Mouse (Mus musculus): Measurements from ENCODE around the gene Inhbe. TPM values are rescaled to one million over a fixed set of nuclear protein-coding genes. Genes with fewer than 3 reads are reported as not detected.

Inhbe gene
- total RNA-seq (2015) (not detected in 2 replicates), total RNA-seq (2017) (0.04 TPM in 1 of 2 replicates, not detected in the other)

- no peak; the same call in 1 of the 2 replicates for ATAC-seq (ENCODE audit: poor library complexity, severe bottlenecking)
Observed at GRCm38 (mm10) chr10:127353909-127354895, at the start of gene Inhbe. TSS of gene Inhbe (minus strand) at chr10:127354411.

- no peak for ATAC-seq (ENCODE audit: poor library complexity, severe bottlenecking)
Observed at GRCm38 (mm10) chr10:127391774-127392173, 37.6 kb upstream of the Inhbe start.

GRCm38 (mm10) chr10:127381743-127382134 lies 27.5 kb upstream of the Inhbe start:
- no peak for ATAC-seq (ENCODE audit: poor library complexity, severe bottlenecking)

GRCm38 (mm10) chr10:127380767-127381742 lies 26.8 kb upstream of the Inhbe start:
- peak; percentile 68 for ATAC-seq (ENCODE audit: poor library complexity, severe bottlenecking)

- ATAC-seq (ENCODE audit: poor library complexity, severe bottlenecking), result peak; percentile 98
Observed at GRCm38 (mm10) chr10:127380251-127380691, 26.1 kb upstream of the Inhbe start, which contains the start of gene R3hdm2. TSS of gene R3hdm2 (plus strand) at chr10:127380327.

GRCm38 (mm10) chr10:127379654-127380053 lies 25.4 kb upstream of the Inhbe start:
- ATAC-seq (ENCODE audit: poor library complexity, severe bottlenecking), result no peak

GRCm38 (mm10) chr10:127377700-127378099 lies 23.5 kb upstream of the Inhbe start:
- no peak for ATAC-seq (ENCODE audit: poor library complexity, severe bottlenecking)

- ATAC-seq (ENCODE audit: poor library complexity, severe bottlenecking), result no peak
Observed at GRCm38 (mm10) chr10:127371023-127371422, 16.8 kb upstream of the Inhbe start.

- ATAC-seq (ENCODE audit: poor library complexity, severe bottlenecking), result no peak
Observed at GRCm38 (mm10) chr10:127369834-127370820, 15.9 kb upstream of the Inhbe start, which contains the start of gene Inhbc. TSS of gene Inhbc (minus strand) at chr10:127370431.

GRCm38 (mm10) chr10:127368273-127368672 lies 14.1 kb upstream of the Inhbe start:
- ATAC-seq (ENCODE audit: poor library complexity, severe bottlenecking), result no peak

GRCm38 (mm10) chr10:127367116-127367515 lies 12.9 kb upstream of the Inhbe start:
- no peak for ATAC-seq (ENCODE audit: poor library complexity, severe bottlenecking)

- peak; percentile 93 for ATAC-seq (ENCODE audit: poor library complexity, severe bottlenecking)
Observed at GRCm38 (mm10) chr10:127360714-127361113, 6.5 kb upstream of the Inhbe start.

GRCm38 (mm10) chr10:127355336-127355735 lies 1.1 kb upstream of the Inhbe start:
- no peak for ATAC-seq (ENCODE audit: poor library complexity, severe bottlenecking)

- no peak for ATAC-seq (ENCODE audit: poor library complexity, severe bottlenecking)
Observed at GRCm38 (mm10) chr10:127352766-127353165, 1.4 kb downstream of the Inhbe start.

- no peak for ATAC-seq (ENCODE audit: poor library complexity, severe bottlenecking)
Observed at GRCm38 (mm10) chr10:127352187-127352586, 2.0 kb downstream of the Inhbe start.

GRCm38 (mm10) chr10:127351719-127352118 lies 2.5 kb downstream of the Inhbe start:
- no peak for ATAC-seq (ENCODE audit: poor library complexity, severe bottlenecking)

- ATAC-seq (ENCODE audit: poor library complexity, severe bottlenecking), result no peak
Observed at GRCm38 (mm10) chr10:127351285-127351595, 3.0 kb downstream of the Inhbe start.

- peak; percentile 93 for ATAC-seq (ENCODE audit: poor library complexity, severe bottlenecking)
Observed at GRCm38 (mm10) chr10:127350594-127351284, 3.5 kb downstream of the Inhbe start.

GRCm38 (mm10) chr10:127349810-127350209 lies 4.4 kb downstream of the Inhbe start:
- no peak for ATAC-seq (ENCODE audit: poor library complexity, severe bottlenecking)
